Mouse (Mus musculus) G1E (cell line): ENCODE results near the gene Ms4a14. TPM values are rescaled to one million over a fixed set of nuclear protein-coding genes. Genes with fewer than 3 reads are reported as not detected.
"Not testable (repeated sequence)": the region's sequence is repeated elsewhere in the genome, so short reads cannot be mapped to it uniquely, and the experiment has no call there.

Experiments used
- ATAC-seq: 2 replicates; pipeline ENCODE4 v1.8.0; 2016; ENCODE audit warnings: mild to moderate bottlenecking; ENCODE audit not compliant: insufficient number of reproducible peaks, poor library complexity, low FRiP score, severe bottlenecking; ENCODE audit errors: extremely low read depth
- DNase-seq: peaks from one replicate; pipeline ENCODE4 v3.0.0; 2012; ENCODE audit warnings: low spot score
- H3K27me3 ChIP-seq: 2 replicates; pipeline ENCODE4 v1.6.1; 2012; ENCODE audit warnings: mild to moderate bottlenecking, low read length, inconsistent platforms; ENCODE audit not compliant: insufficient read depth
- H3K36me3 ChIP-seq: replicated peaks from 2 replicates; pipeline ENCODE3; 2012; ENCODE audit warnings: mild to moderate bottlenecking, inconsistent platforms
- H3K4me1 ChIP-seq: 2 replicates; pipeline ENCODE4 v1.6.1; 2012; ENCODE audit warnings: low read depth, low read length, inconsistent platforms, mixed read lengths; ENCODE audit not compliant: insufficient read depth
- H3K4me3 ChIP-seq: 2 replicates; pipeline ENCODE4 v1.5.1; 2012; ENCODE audit warnings: low read depth, mild to moderate bottlenecking, inconsistent platforms, low read length, moderate library complexity, mixed read lengths
- H3K9me3 ChIP-seq: replicated peaks from 2 replicates; pipeline ENCODE4 v1.6.1; 2012; ENCODE audit warnings: inconsistent platforms
- CTCF ChIP-seq: IDR thresholded peaks from 2 replicates; pipeline ENCODE4 v1.5.1; 2012; ENCODE audit warnings: low read depth, low read length, inconsistent platforms, mixed read lengths
- GATA1 ChIP-seq: IDR thresholded peaks from 2 replicates; pipeline ENCODE4 v1.6.1; 2012; ENCODE audit warnings: borderline replicate concordance, low read length, inconsistent platforms, mixed read lengths
- GATA2 ChIP-seq: IDR thresholded peaks from 2 replicates; pipeline ENCODE4 v1.6.1; 2012; ENCODE audit warnings: low read depth, low read length, inconsistent platforms, borderline replicate concordance
- POLR2AphosphoS5 ChIP-seq: IDR thresholded peaks from 2 replicates; pipeline ENCODE4 v1.6.1; 2012; ENCODE audit warnings: low read depth, low read length, inconsistent platforms; ENCODE audit not compliant: insufficient replicate concordance
- TAL1 ChIP-seq: conservative IDR thresholded peaks from 2 replicates; pipeline ENCODE4 v1.6.1; 2012; ENCODE audit warnings: low read depth, low read length, inconsistent platforms, mixed read lengths
- polyA plus RNA-seq: library from polyadenylated mRNA; stranded (reverse); fragments of >175 nt; gene quantifications from 2 replicates; pipeline ENCODE4 v1.2.3, GENCODE M21; 2012
- total RNA-seq, 2 experiments: library from RNA; stranded (forward) in 1 of 2; stranded (reverse) in 1 of 2; fragments of 200-1000 nt in 1 of 2; fragments of >200 nt in 1 of 2; fragmentation: Nextera tagmentation in 1 of 2; gene quantifications; 2 replicates each; pipeline ENCODE4 v1.2.3; 2014 to 2017

Ms4a14 gene
- total and polyA plus RNA-seq, 3 experiments, result 0.05 TPM; not detected in 2

- Histone ChIP-seq H3K36me3 (no peaks in the 10 kb centered on the region), H3K4me3 (no peak within 1 kb of the TSS), H3K27me3 (no peaks in the 10 kb centered on the region; the same call in 1 of the 2 replicates), H3K4me1 (no peaks in the 10 kb centered on the region), H3K9me3 (no peaks in the 10 kb centered on the region)
- DNase-seq, result no peak
- no peak for TF ChIP-seq POLR2AphosphoS5
- no peak for TF ChIP-seq GATA2
- no peak for TF ChIP-seq CTCF
- TF ChIP-seq GATA1, result no peak
- no peak for TF ChIP-seq TAL1
- ATAC-seq, result no peak
Observed at GRCm38 (mm10) chr19:11266052-11266845, 48.0 kb downstream of the Ms4a14 start, which contains the start of gene Ms4a1. Ms4a1 (minus strand) TSS chr19:11266241.

- ATAC-seq (no peak), DNase-seq (no peak)
- Histone ChIP-seq H3K4me3 (no peak overlapping the region), H3K27me3 (no peaks in the 10 kb centered on the region; the same call in 1 of the 2 replicates), H3K36me3 (no peaks in the 10 kb centered on the region), H3K9me3 (no peaks in the 10 kb centered on the region), H3K4me1 (no peaks in the 10 kb centered on the region)
- TF ChIP-seq POLR2AphosphoS5, result no peak
Observed at GRCm38 (mm10) chr19:11264602-11265185, 49.6 kb downstream of the Ms4a14 start.

GRCm38 (mm10) chr19:11263549-11263948, 50.7 kb downstream of the Ms4a14 start:
- DNase-seq, result no peak
- no peaks in the 10 kb centered on the region for H3K9me3 ChIP-seq
- H3K27me3 ChIP-seq, result no peaks in the 10 kb centered on the region
- H3K4me3 ChIP-seq, result no peak overlapping the region
- H3K36me3 ChIP-seq, result no peaks in the 10 kb centered on the region
- no peaks in the 10 kb centered on the region for H3K4me1 ChIP-seq
- TF ChIP-seq CTCF (no peak), POLR2AphosphoS5 (no peak), TAL1 (no peak), GATA2 (no peak), GATA1 (no peak)
- no peak for ATAC-seq

- H3K36me3 ChIP-seq, DNase-seq, ATAC-seq, H3K9me3 ChIP-seq, H3K4me1 ChIP-seq, H3K27me3 ChIP-seq, H3K4me3 ChIP-seq: not testable (repeated sequence)
Observed at GRCm38 (mm10) chr19:11262932-11263331, 51.3 kb downstream of the Ms4a14 start.

- no peaks in the 10 kb centered on the region for H3K9me3 ChIP-seq
- no peaks in the 10 kb centered on the region for H3K36me3 ChIP-seq
- H3K4me3 ChIP-seq, result no peak overlapping the region
- no peaks in the 10 kb centered on the region for H3K4me1 ChIP-seq
- ATAC-seq (no peak), DNase-seq (no peak)
- no peak for TF ChIP-seq GATA2
- H3K27me3 ChIP-seq, result no peaks in the 10 kb centered on the region
Observed at GRCm38 (mm10) chr19:11261522-11261921, 52.7 kb downstream of the Ms4a14 start.

Other genes starting within 250 kb of the Ms4a14 start
- not detected in 2 replicates for gene Ms4a8a, start 233.4 kb downstream of the Ms4a14 start, total RNA-seq (2014; fragmentation: Nextera tagmentation)
- not detected in 2 replicates for gene Ms4a8a, start 233.4 kb downstream of the Ms4a14 start, total RNA-seq (2017)
- gene Ms4a8a, start 233.4 kb downstream of the Ms4a14 start, polyA plus RNA-seq, result not detected in 2 replicates
- not detected in 2 replicates for gene 1700017D01Rik, start 183.6 kb downstream of the Ms4a14 start, total RNA-seq (2014; fragmentation: Nextera tagmentation)
- gene 1700017D01Rik, start 183.6 kb downstream of the Ms4a14 start, total RNA-seq (2017), result 0.06 and 0.16 TPM in 2 replicates
- not detected in 2 replicates for gene 1700017D01Rik, start 183.6 kb downstream of the Ms4a14 start, polyA plus RNA-seq
- gene 1700025F22Rik, start 149.1 kb downstream of the Ms4a14 start, total RNA-seq (2014; fragmentation: Nextera tagmentation), result not detected in 2 replicates
- not detected in 2 replicates for gene 1700025F22Rik, start 149.1 kb downstream of the Ms4a14 start, total RNA-seq (2017)
- not detected in 2 replicates for gene 1700025F22Rik, start 149.1 kb downstream of the Ms4a14 start, polyA plus RNA-seq
- gene Ms4a13, start 117.7 kb downstream of the Ms4a14 start, total RNA-seq (2014; fragmentation: Nextera tagmentation), result not detected in 2 replicates
- not detected in 2 replicates for gene Ms4a13, start 117.7 kb downstream of the Ms4a14 start, total RNA-seq (2017)
- gene Ms4a13, start 117.7 kb downstream of the Ms4a14 start, polyA plus RNA-seq, result not detected in 2 replicates
- gene Ms4a12, start 82.0 kb downstream of the Ms4a14 start, total RNA-seq (2014; fragmentation: Nextera tagmentation), result not detected in 2 replicates
- gene Ms4a12, start 82.0 kb downstream of the Ms4a14 start, total RNA-seq (2017), result 0.16 TPM in 1 of 2 replicates, not detected in the other
- not detected in 2 replicates for gene Ms4a12, start 82.0 kb downstream of the Ms4a14 start, polyA plus RNA-seq
- gene Ms4a1, start 48.2 kb downstream of the Ms4a14 start, total RNA-seq (2014; fragmentation: Nextera tagmentation), result not detected in 2 replicates
- gene Ms4a1, start 48.2 kb downstream of the Ms4a14 start, total RNA-seq (2017), result 0.06 and 0.22 TPM in 2 replicates
- gene Ms4a1, start 48.2 kb downstream of the Ms4a14 start, polyA plus RNA-seq, result not detected in 2 replicates
- gene Ms4a5, start 30.6 kb downstream of the Ms4a14 start, total RNA-seq (2014; fragmentation: Nextera tagmentation), result not detected in 2 replicates
- gene Ms4a5, start 30.6 kb downstream of the Ms4a14 start, total RNA-seq (2017), result 0.23 and 0.38 TPM in 2 replicates
- gene Ms4a5, start 30.6 kb downstream of the Ms4a14 start, polyA plus RNA-seq, result not detected in 2 replicates
- not detected in 2 replicates for gene Ms4a7, start 21.7 kb upstream of the Ms4a14 start, total RNA-seq (2014; fragmentation: Nextera tagmentation)
- 0.05 and 0.12 TPM in 2 replicates for gene Ms4a7, start 21.7 kb upstream of the Ms4a14 start, total RNA-seq (2017)
- gene Ms4a7, start 21.7 kb upstream of the Ms4a14 start, polyA plus RNA-seq, result not detected in 2 replicates
- not detected in 2 replicates for gene Ms4a4a, start 61.1 kb upstream of the Ms4a14 start, total RNA-seq (2014; fragmentation: Nextera tagmentation)
- gene Ms4a4a, start 61.1 kb upstream of the Ms4a14 start, total RNA-seq (2017), result not detected in 2 replicates
- gene Ms4a4a, start 61.1 kb upstream of the Ms4a14 start, polyA plus RNA-seq, result not detected in 2 replicates
- gene Ms4a4c, start 90.3 kb upstream of the Ms4a14 start, total RNA-seq (2014; fragmentation: Nextera tagmentation), result not detected in 2 replicates
- gene Ms4a4c, start 90.3 kb upstream of the Ms4a14 start, total RNA-seq (2017), result not detected in 2 replicates
- gene Ms4a4c, start 90.3 kb upstream of the Ms4a14 start, polyA plus RNA-seq, result not detected in 2 replicates
- not detected in 2 replicates for gene Ms4a4b, start 129.1 kb upstream of the Ms4a14 start, total RNA-seq (2014; fragmentation: Nextera tagmentation)
- 0.06 and 0.27 TPM in 2 replicates for gene Ms4a4b, start 129.1 kb upstream of the Ms4a14 start, total RNA-seq (2017)
- not detected in 2 replicates for gene Ms4a4b, start 129.1 kb upstream of the Ms4a14 start, polyA plus RNA-seq
- 0.78 TPM in 1 of 2 replicates, not detected in the other for gene Ms4a6c, start 154.9 kb upstream of the Ms4a14 start, total RNA-seq (2014; fragmentation: Nextera tagmentation)
- 1.9 and 2.6 TPM in 2 replicates for gene Ms4a6c, start 154.9 kb upstream of the Ms4a14 start, total RNA-seq (2017)
- gene Ms4a6c, start 154.9 kb upstream of the Ms4a14 start, polyA plus RNA-seq, result 0.03 TPM in 2 replicates
- gene Gm8369, start 171.5 kb upstream of the Ms4a14 start, total RNA-seq (2014; fragmentation: Nextera tagmentation), result 1.4 and 2.1 TPM in 2 replicates
- 0.87 and 0.98 TPM in 2 replicates for gene Gm8369, start 171.5 kb upstream of the Ms4a14 start, total RNA-seq (2017)
- gene Gm8369, start 171.5 kb upstream of the Ms4a14 start, polyA plus RNA-seq, result not detected in 2 replicates
- 0.23 TPM in 1 of 2 replicates, not detected in the other for gene Ms4a6b, start 202.1 kb upstream of the Ms4a14 start, total RNA-seq (2014; fragmentation: Nextera tagmentation)
- gene Ms4a6b, start 202.1 kb upstream of the Ms4a14 start, total RNA-seq (2017), result 2.5 and 3.1 TPM in 2 replicates
- 0.21 TPM in 1 of 2 replicates, not detected in the other for gene Ms4a6b, start 202.1 kb upstream of the Ms4a14 start, polyA plus RNA-seq
- not detected in 2 replicates for gene Ms4a4d, start 222.3 kb upstream of the Ms4a14 start, total RNA-seq (2014; fragmentation: Nextera tagmentation)
- gene Ms4a4d, start 222.3 kb upstream of the Ms4a14 start, total RNA-seq (2017), result 0.16 TPM in 1 of 2 replicates, not detected in the other
- gene Ms4a4d, start 222.3 kb upstream of the Ms4a14 start, polyA plus RNA-seq, result not detected in 2 replicates